Mouse (Mus musculus): Measurements from ENCODE around the gene Cep250. TPM values are rescaled to one million over a fixed set of nuclear protein-coding genes. Genes with fewer than 3 reads are reported as not detected.
"Not testable (repeated sequence)": the region's sequence is repeated elsewhere in the genome, so short reads cannot be mapped to it uniquely, and the experiment has no call there.

The Cep250 gene
- 1 to 10 TPM; 6.7 to 9.1 TPM for total RNA-seq (2021)
- long read RNA-seq, experiment 1, partial matches to known transcripts, result 5 of 8 reads
- long read RNA-seq, experiment 1, other reads (novel, unspliced or antisense), result 2 of 8 reads
- long read RNA-seq, experiment 2, partial matches to known transcripts, result 6 of 7 reads
- long read RNA-seq, experiment 2, other reads (novel, unspliced or antisense), result 1 of 7 reads

- intact Hi-C loops (cut with DNase I), result no loop called here
- DNase-seq, result peak; percentile 91
Measured at GRCm38 (mm10) chr2:155956134-155957059, at the start of gene Cep250. TSS of gene Cep250 (plus strand) at chr2:155956458.

GRCm38 (mm10) chr2:155914684-155915083 is 41.6 kb upstream of the Cep250 start:
- DNase-seq, result no peak
- intact Hi-C loops (cut with DNase I), result no loop called here

GRCm38 (mm10) chr2:155923143-155923542 is 33.1 kb upstream of the Cep250 start:
- intact Hi-C loops (cut with DNase I), result no loop called here
- no peak for DNase-seq

GRCm38 (mm10) chr2:155925213-155925612 is 31.0 kb upstream of the Cep250 start:
- intact Hi-C loops (cut with DNase I); DNase-seq: not testable (repeated sequence)

GRCm38 (mm10) chr2:155928711-155929345 is 27.4 kb upstream of the Cep250 start:
- no peak for DNase-seq
- intact Hi-C loops (cut with DNase I), result no loop called here

- intact Hi-C loops (cut with DNase I), result no loop called here
Measured at GRCm38 (mm10) chr2:155929531-155930442, 26.5 kb upstream of the Cep250 start, which contains the start of gene Uqcc1. TSS of gene Uqcc1 (minus strand) at chr2:155930310.

GRCm38 (mm10) chr2:155939897-155940529 is 16.2 kb upstream of the Cep250 start:
- intact Hi-C loops (cut with DNase I), result loop anchor here (10.0 kb wide), 1 partner anchor 245 kb away; the partner anchor contains the start of gene Trpc4ap
- DNase-seq, result no peak

More at GRCm38 (mm10) chr2:155929531-155930442, 26.5 kb upstream of the Cep250 start, which contains the start of gene Uqcc1:
- DNase-seq, result peak; percentile 85 to 94

GRCm38 (mm10) chr2:155940681-155941080 is 15.6 kb upstream of the Cep250 start, which contains the start of gene Gm15557:
TSS of gene Gm15557 (plus strand) at chr2:155940728.
- intact Hi-C loops (cut with DNase I), result loop anchor here (10.0 kb wide), 1 partner anchor 246 kb away; the partner anchor contains the start of gene Trpc4ap
- no peak for DNase-seq

GRCm38 (mm10) chr2:155941697-155942442 is 14.4 kb upstream of the Cep250 start:
- DNase-seq, result peak; percentile 51 to 55
- intact Hi-C loops (cut with DNase I), result loop anchor here (10.0 kb wide), 1 partner anchor 247 kb away; the partner anchor contains the start of gene Trpc4ap

- no peak for DNase-seq
- intact Hi-C loops (cut with DNase I), result loop anchor here (10.0 kb wide), 1 partner anchor 249 kb away; the partner anchor contains the start of gene Trpc4ap
Measured at GRCm38 (mm10) chr2:155943463-155943862, 12.8 kb upstream of the Cep250 start.

- intact Hi-C loops (cut with DNase I), result loop anchor here (10.0 kb wide), 1 partner anchor 250 kb away; the partner anchor contains the start of gene Trpc4ap
- DNase-seq, result no peak
Measured at GRCm38 (mm10) chr2:155944685-155945084, 11.6 kb upstream of the Cep250 start.

- intact Hi-C loops (cut with DNase I), result loop anchor here (10.0 kb wide), 1 partner anchor 250 kb away; the partner anchor contains the start of gene Trpc4ap
- no peak for DNase-seq
Measured at GRCm38 (mm10) chr2:155945124-155945523, 11.1 kb upstream of the Cep250 start, which contains the start of gene Gdf5. TSS of gene Gdf5 (minus strand) at chr2:155945367.

- intact Hi-C loops (cut with DNase I), result loop anchor here (10.0 kb wide), 1 partner anchor 251 kb away; the partner anchor contains the start of gene Trpc4ap
- no peak for DNase-seq
Measured at GRCm38 (mm10) chr2:155945580-155945979, 10.7 kb upstream of the Cep250 start.

- intact Hi-C loops (cut with DNase I), result loop anchor here (1.0 to 10.0 kb wide), 2 partner anchors 98 to 251 kb away; partner anchors contain the start of gene Trpc4ap
- DNase-seq, result peak; percentile 81 to 85
Measured at GRCm38 (mm10) chr2:155946069-155946468, 10.2 kb upstream of the Cep250 start.

GRCm38 (mm10) chr2:155946499-155946898 is 9.8 kb upstream of the Cep250 start:
- DNase-seq, result no peak
- intact Hi-C loops (cut with DNase I), result loop anchor here (1.0 to 10.0 kb wide), 2 partner anchors 98 to 252 kb away; partner anchors contain the start of gene Trpc4ap

- no peak for DNase-seq
- intact Hi-C loops (cut with DNase I), result loop anchor here (10.0 kb wide), 1 partner anchor 253 kb away; the partner anchor contains the start of gene Trpc4ap
Measured at GRCm38 (mm10) chr2:155947390-155948002, 8.8 kb upstream of the Cep250 start.

GRCm38 (mm10) chr2:155949362-155949761 is 6.9 kb upstream of the Cep250 start:
- intact Hi-C loops (cut with DNase I), result loop anchor here (10.0 kb wide), 1 partner anchor 255 kb away; the partner anchor contains the start of gene Trpc4ap
- DNase-seq, result no peak

All from heart, postnatal 14 days (tissue).